Mouse (Mus musculus) skeletal muscle tissue, postnatal 0 days (tissue): ENCODE results near the gene Sp110. TPM values are rescaled to one million over a fixed set of nuclear protein-coding genes. Genes with fewer than 3 reads are reported as not detected.

Experiments used
- polyA plus RNA-seq: library from polyadenylated mRNA; unstranded; fragments of >200 nt; fragmentation: Nextera tagmentation; extraction: Ambion mirVana; gene quantifications from 2 replicates; pipeline ENCODE4 v1.2.1, GENCODE M21; 2015

Sp110 gene
- polyA plus RNA-seq: 2.3 and 3.0 TPM in 2 replicates

GRCm38 (mm10) chr1:85598271-85599012 is at the start of gene Sp110:
Sp110 (minus strand) TSS chr1:85598817.

DNA sequence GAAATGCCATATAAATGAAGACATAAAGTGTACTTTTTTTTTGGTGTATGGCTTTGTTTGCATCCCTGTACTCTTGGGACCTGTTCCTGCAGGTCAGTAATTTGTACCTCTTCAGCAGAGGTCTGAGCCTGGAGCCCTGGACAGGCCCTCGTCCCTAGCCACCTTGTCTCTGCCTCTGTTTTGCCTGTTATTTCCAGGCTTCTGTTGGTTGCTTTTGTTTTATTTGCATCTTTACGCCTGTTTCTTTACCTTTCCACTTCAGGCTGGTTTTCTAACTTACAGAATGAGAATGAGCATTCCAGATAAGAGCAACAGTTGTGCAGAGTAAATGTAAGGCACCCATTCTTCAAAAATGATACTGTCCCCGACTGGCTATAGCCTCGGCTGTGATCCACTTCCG is 1.5 kb upstream of the Sp110 start, which contains the start of gene Sp140:
Gene Sp140, plus strand, starts transcription at position 301 of the 400 bp plus-strand sequence.

GRCm38 (mm10) chr1:85575376-85575775 is 23.2 kb downstream of the Sp110 start, which contains the start of gene G530012D18Rik:
G530012D18Rik (plus strand) TSS chr1:85575676.

Other genes with a start within 250 kb of the Sp110 start
- gene G530012D18Rik, start 23.1 kb downstream of the Sp110 start, polyA plus RNA-seq: not detected in 2 replicates
- gene Sp140, start 1.6 kb upstream of the Sp110 start, polyA plus RNA-seq: 1.2 and 1.8 TPM in 2 replicates
- gene Sp100, start 51.2 kb upstream of the Sp110 start, polyA plus RNA-seq: 6.3 and 6.8 TPM in 2 replicates
- 0.71 and 1.2 TPM in 2 replicates for gene A630001G21Rik, start 179.8 kb upstream of the Sp110 start, polyA plus RNA-seq
- 18.2 and 20.4 TPM in 2 replicates for gene Cab39, start 194.6 kb upstream of the Sp110 start, polyA plus RNA-seq